Mouse (Mus musculus) MEL (cell line): Measurements from ENCODE around the gene Nck1. TPM values are rescaled to one million over a fixed set of nuclear protein-coding genes. Genes with fewer than 3 reads are reported as not detected.

ENCODE experiments used
- DNase-seq: peaks from one replicate; pipeline ENCODE4 v3.0.0; 2011; ENCODE audit warnings: low read depth, low spot score
- H3K27ac ChIP-seq: 2 replicates; pipeline ENCODE4 v1.5.1; 2012; ENCODE audit warnings: low read depth, mild to moderate bottlenecking, control low read depth, low read length, moderate library complexity; ENCODE audit not compliant: control insufficient read depth
- H3K27me3 ChIP-seq, 2 experiments: fragments of 150-350 bp in 1 of 2; sonication (generic) in 1 of 2; 2 replicates each; pipeline ENCODE4 v1.6.1; 2012; ENCODE audit warnings: low read length in 2 of 2, mild to moderate bottlenecking in 2 of 2, improper control_type of control experiment in 1 of 2, moderate library complexity in 1 of 2; ENCODE audit not compliant: insufficient read depth in 2 of 2, control insufficient read depth in 1 of 2
- H3K36me3 ChIP-seq, 2 experiments: 2 replicates each; pipeline ENCODE4 v1.6.1; 2012 to 2014; ENCODE audit warnings: low read length in 2 of 2, improper control_type of control experiment in 1 of 2, inconsistent platforms in 1 of 2, mild to moderate bottlenecking in 1 of 2; ENCODE audit not compliant: insufficient read depth in 2 of 2, control insufficient read depth in 1 of 2
- H3K4me1 ChIP-seq, 2 experiments: fragments of 150-350 bp in 1 of 2; sonication (generic) in 1 of 2; 2 replicates each; pipeline ENCODE4 v1.6.1; 2012; ENCODE audit warnings: low read length in 2 of 2, improper control_type of control experiment in 1 of 2, mild to moderate bottlenecking in 1 of 2; ENCODE audit not compliant: insufficient read depth in 2 of 2, control insufficient read depth in 1 of 2
- H3K4me3 ChIP-seq, 2 experiments: fragments of 150-350 bp in 1 of 2; sonication (generic) in 1 of 2; 2 replicates each; pipeline ENCODE4 v1.5.1; 2012; ENCODE audit warnings: low read depth in 2 of 2, low read length in 2 of 2, mild to moderate bottlenecking in 2 of 2, moderate library complexity in 2 of 2, control low read depth in 1 of 2, improper control_type of control experiment in 1 of 2; ENCODE audit not compliant: control insufficient read depth in 1 of 2, insufficient read depth in 1 of 2
- H3K79me2 ChIP-seq: 2 replicates; pipeline ENCODE4 v1.6.1; 2012; ENCODE audit warnings: mild to moderate bottlenecking, low read length, moderate library complexity; ENCODE audit not compliant: control insufficient read depth, poor library complexity, insufficient read depth
- H3K9ac ChIP-seq: 2 replicates; pipeline ENCODE4 v1.6.1; 2012; ENCODE audit warnings: low read depth, mild to moderate bottlenecking, control low read depth, low read length, moderate library complexity; ENCODE audit not compliant: control insufficient read depth, poor library complexity, severe bottlenecking
- H3K9me3 ChIP-seq: fragments of 150-350 bp; sonication (generic); replicated peaks from 2 replicates; pipeline ENCODE4 v1.6.1; 2012; ENCODE audit warnings: mild to moderate bottlenecking, low read length, improper control_type of control experiment, moderate library complexity; ENCODE audit not compliant: insufficient read depth
- BHLHE40 ChIP-seq: IDR thresholded peaks from 2 replicates; pipeline ENCODE4 v1.6.1; 2012; ENCODE audit warnings: low read depth, mild to moderate bottlenecking, inconsistent platforms, low read length, improper control_type of control experiment, borderline replicate concordance
- CHD1 ChIP-seq: IDR thresholded peaks from 2 replicates; pipeline ENCODE4 v1.6.1; 2012; ENCODE audit warnings: low read depth, mild to moderate bottlenecking, inconsistent platforms, low read length, improper control_type of control experiment
- E2F4 ChIP-seq: IDR thresholded peaks from 2 replicates; pipeline ENCODE4 v1.6.1; 2011; ENCODE audit warnings: low read depth, low read length, improper control_type of control experiment, borderline replicate concordance
- ELF1 ChIP-seq: IDR thresholded peaks from 2 replicates; pipeline ENCODE4 v1.6.1; 2014; ENCODE audit warnings: low read depth, mild to moderate bottlenecking, inconsistent platforms, low read length, improper control_type of control experiment, moderate library complexity
- GABPA ChIP-seq: IDR thresholded peaks from 2 replicates; pipeline ENCODE4 v1.6.1; 2012; ENCODE audit warnings: low read depth, mild to moderate bottlenecking, inconsistent platforms, low read length, improper control_type of control experiment, moderate library complexity
- GATA1 ChIP-seq: IDR thresholded peaks from 2 replicates; pipeline ENCODE4 v1.6.1; 2011; ENCODE audit warnings: low read depth, low read length, improper control_type of control experiment
- KAT2A ChIP-seq: conservative IDR thresholded peaks from 2 replicates; pipeline ENCODE4 v1.6.1; 2012; ENCODE audit warnings: low read depth, low read length, improper control_type of control experiment, inconsistent platforms
- MAFK ChIP-seq: IDR thresholded peaks from 2 replicates; pipeline ENCODE4 v1.6.1; 2011; ENCODE audit warnings: low read depth, mild to moderate bottlenecking, low read length, improper control_type of control experiment, borderline replicate concordance
- MAX ChIP-seq: IDR thresholded peaks from 2 replicates; pipeline ENCODE4 v1.6.1; 2011; ENCODE audit warnings: low read length, improper control_type of control experiment
- MXI1 ChIP-seq: IDR thresholded peaks from 2 replicates; pipeline ENCODE4 v1.6.1; 2011; ENCODE audit warnings: mild to moderate bottlenecking, low read depth, low read length, improper control_type of control experiment
- NELFE ChIP-seq: IDR thresholded peaks from 2 replicates; pipeline ENCODE4 v1.6.1; 2011; ENCODE audit warnings: low read depth, low read length, improper control_type of control experiment
- POLR2AphosphoS2 ChIP-seq: IDR thresholded peaks from 2 replicates; pipeline ENCODE4 v1.6.1; 2011; ENCODE audit warnings: low read length, improper control_type of control experiment
- POLR2AphosphoS5 ChIP-seq: IDR thresholded peaks from 2 replicates; pipeline ENCODE4 v1.6.1; 2012; ENCODE audit warnings: low read depth, borderline replicate concordance, mild to moderate bottlenecking, inconsistent platforms, low read length, moderate library complexity, mixed read lengths
- RAD21 ChIP-seq: IDR thresholded peaks from 2 replicates; pipeline ENCODE4 v1.6.1; 2011; ENCODE audit warnings: mild to moderate bottlenecking, low read depth, low read length, improper control_type of control experiment
- RCOR1 ChIP-seq: IDR thresholded peaks from 2 replicates; pipeline ENCODE4 v1.6.1; 2012; ENCODE audit warnings: low read depth, mild to moderate bottlenecking, inconsistent platforms, low read length, improper control_type of control experiment
- SIN3A ChIP-seq: IDR thresholded peaks from 2 replicates; pipeline ENCODE4 v1.6.1; 2012; ENCODE audit warnings: low read length, improper control_type of control experiment, inconsistent platforms
- TAL1 ChIP-seq: IDR thresholded peaks from 2 replicates; pipeline ENCODE4 v1.6.1; 2012; ENCODE audit warnings: mild to moderate bottlenecking, inconsistent platforms, low read length, moderate library complexity, mixed read lengths
- TBP ChIP-seq: IDR thresholded peaks from 2 replicates; pipeline ENCODE4 v1.8.0; 2011; ENCODE audit warnings: low read depth, low read length, improper control_type of control experiment
- UBTF ChIP-seq: IDR thresholded peaks from 2 replicates; pipeline ENCODE4 v1.6.1; 2012; ENCODE audit warnings: low read depth, mild to moderate bottlenecking, inconsistent platforms, low read length, improper control_type of control experiment, moderate library complexity, borderline replicate concordance; ENCODE audit not compliant: insufficient read depth
- USF1 ChIP-seq: IDR thresholded peaks from 2 replicates; pipeline ENCODE4 v1.6.1; 2014; ENCODE audit warnings: low read depth, mild to moderate bottlenecking, inconsistent platforms, low read length, improper control_type of control experiment, moderate library complexity
- USF2 ChIP-seq, 2 experiments: IDR thresholded peaks; 2 replicates each; pipeline ENCODE4 v1.6.1; 2011 to 2012; ENCODE audit warnings: improper control_type of control experiment in 2 of 2, low read length in 2 of 2, borderline replicate concordance in 1 of 2, inconsistent platforms in 1 of 2, low read depth in 1 of 2, mild to moderate bottlenecking in 1 of 2; ENCODE audit not compliant: insufficient read depth in 1 of 2
- ZC3H11A ChIP-seq: IDR thresholded peaks from 2 replicates; pipeline ENCODE4 v1.6.1; 2012; ENCODE audit warnings: low read depth, mild to moderate bottlenecking, inconsistent platforms, low read length, improper control_type of control experiment
- ZKSCAN1 ChIP-seq: IDR thresholded peaks from 2 replicates; pipeline ENCODE4 v1.6.1; 2012; ENCODE audit warnings: low read depth, mild to moderate bottlenecking, inconsistent platforms, low read length, improper control_type of control experiment, moderate library complexity
- ZMIZ1 ChIP-seq: IDR thresholded peaks from 2 replicates; pipeline ENCODE4 v1.6.1; 2012; ENCODE audit warnings: low read depth, mild to moderate bottlenecking, inconsistent platforms, low read length, improper control_type of control experiment, moderate library complexity
- polyA plus RNA-seq, 2 experiments: library from polyadenylated mRNA; stranded (reverse) in 1 of 2; unstranded in 1 of 2; fragments of >175 nt in 1 of 2; fragments of >200 nt in 1 of 2; gene quantifications; 2 replicates each; pipeline versions ENCODE4 v1.2.1 to v1.2.4; 2012; ENCODE audit warnings: low replicate concordance in 2 of 2, low read depth in 1 of 2; ENCODE audit not compliant: insufficient read length in 2 of 2, insufficient read depth in 1 of 2, missing spikeins in 1 of 2
- total RNA-seq: library from RNA; depleted of rRNA; stranded (reverse); fragments of 300-350 nt; gene quantifications from 2 replicates; pipeline ENCODE4 v1.2.3, GENCODE M21; 2012

The Nck1 gene
- total and polyA plus RNA-seq, 3 experiments: 21.8 to 24.3 TPM; not detected in 1

DNA sequence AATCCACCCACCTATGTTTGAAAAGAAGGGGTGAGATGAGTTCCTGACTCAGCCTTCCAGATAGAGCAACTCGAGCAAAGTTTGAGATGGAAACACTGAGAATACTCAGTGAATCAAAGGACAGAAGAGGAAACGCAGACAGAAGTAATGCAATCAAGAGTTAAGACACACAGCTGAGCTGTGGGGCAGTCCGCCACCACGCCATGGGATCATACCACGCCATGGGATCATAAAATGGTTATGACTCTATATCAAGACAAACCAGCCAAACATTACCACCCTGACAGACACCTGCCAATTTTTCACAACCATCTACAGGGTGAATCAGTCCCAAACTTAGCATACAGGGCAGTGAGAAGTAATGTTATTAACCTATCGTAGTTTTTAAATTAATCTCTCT, 57.0 kb downstream of the Nck1 start:
- Histone ChIP-seq H3K79me2 (peaks cover 2% of the 10 kb centered on the region; the same call in 1 of the 2 replicates), H3K9ac (no peak overlapping the region), H3K36me3 (no peaks in the 10 kb centered on the region; a peak in 1 of 4 replicates), H3K4me1 (no peaks in the 10 kb centered on the region), H3K9me3 (no peaks in the 10 kb centered on the region)
- no peak for DNase-seq
- TF ChIP-seq KAT2A (no peak), MXI1 (no peak), GATA1 (no peak), POLR2AphosphoS2 (no peak), E2F4 (no peak), BHLHE40 (no peak), MAX (no peak), CHD1 (no peak), NELFE (no peak), UBTF (no peak), ZC3H11A (no peak), ELF1 (no peak), TBP (no peak), SIN3A (no peak), ZKSCAN1 (no peak), GABPA (no peak), TAL1 (no peak), POLR2AphosphoS5 (no peak), ZMIZ1 (no peak), MAFK (no peak)
- TF ChIP-seq, all 39 proteins: peak for 0
- no peaks in the 10 kb centered on the region for H3K27me3 ChIP-seq
- H3K4me3 ChIP-seq: no peak overlapping the region
- H3K27ac ChIP-seq: no peak overlapping the region

- Histone ChIP-seq H3K27ac (no peak overlapping the region), H3K4me1 (no peaks in the 10 kb centered on the region), H3K9ac (no peak overlapping the region), H3K4me3 (no peak overlapping the region), H3K27me3 (no peaks in the 10 kb centered on the region), H3K36me3 (no peaks in the 10 kb centered on the region; a peak in 1 of 4 replicates), H3K79me2 (peaks cover 2% of the 10 kb centered on the region; the same call in 1 of the 2 replicates), H3K9me3 (no peaks in the 10 kb centered on the region)
- no peak for TF ChIP-seq GATA1
- no peak for TF ChIP-seq USF2 (IDR thresholded peaks at IDR 0.05; ENCODE audit: borderline replicate concordance in 1 of 2, insufficient read depth in 1 of 2, low read depth in 1 of 2, low read length in 2 of 2)
- no peak for TF ChIP-seq USF1
- TF ChIP-seq POLR2AphosphoS2: no peak
- TF ChIP-seq RCOR1: no peak
- TF ChIP-seq GABPA: no peak
- TF ChIP-seq RAD21: no peak
- no peak for TF ChIP-seq BHLHE40
- DNase-seq: no peak
Measured at GRCm38 (mm10) chr9:100488056-100488713, 57.7 kb downstream of the Nck1 start.
